Mouse (Mus musculus) cerebellum, postnatal 4 days (tissue): ENCODE results near the gene Bcar3.
A peak's percentile ranks its signal among the peaks of the same experiment; 100 is the strongest.

Source experiments
- DNase-seq, 2 experiments: peaks; one replicate each; pipeline ENCODE4 v3.0.0; 2022; ENCODE audit warnings: low spot score in 2 of 2, mixed read lengths in 1 of 2

The Bcar3 gene

DNA sequence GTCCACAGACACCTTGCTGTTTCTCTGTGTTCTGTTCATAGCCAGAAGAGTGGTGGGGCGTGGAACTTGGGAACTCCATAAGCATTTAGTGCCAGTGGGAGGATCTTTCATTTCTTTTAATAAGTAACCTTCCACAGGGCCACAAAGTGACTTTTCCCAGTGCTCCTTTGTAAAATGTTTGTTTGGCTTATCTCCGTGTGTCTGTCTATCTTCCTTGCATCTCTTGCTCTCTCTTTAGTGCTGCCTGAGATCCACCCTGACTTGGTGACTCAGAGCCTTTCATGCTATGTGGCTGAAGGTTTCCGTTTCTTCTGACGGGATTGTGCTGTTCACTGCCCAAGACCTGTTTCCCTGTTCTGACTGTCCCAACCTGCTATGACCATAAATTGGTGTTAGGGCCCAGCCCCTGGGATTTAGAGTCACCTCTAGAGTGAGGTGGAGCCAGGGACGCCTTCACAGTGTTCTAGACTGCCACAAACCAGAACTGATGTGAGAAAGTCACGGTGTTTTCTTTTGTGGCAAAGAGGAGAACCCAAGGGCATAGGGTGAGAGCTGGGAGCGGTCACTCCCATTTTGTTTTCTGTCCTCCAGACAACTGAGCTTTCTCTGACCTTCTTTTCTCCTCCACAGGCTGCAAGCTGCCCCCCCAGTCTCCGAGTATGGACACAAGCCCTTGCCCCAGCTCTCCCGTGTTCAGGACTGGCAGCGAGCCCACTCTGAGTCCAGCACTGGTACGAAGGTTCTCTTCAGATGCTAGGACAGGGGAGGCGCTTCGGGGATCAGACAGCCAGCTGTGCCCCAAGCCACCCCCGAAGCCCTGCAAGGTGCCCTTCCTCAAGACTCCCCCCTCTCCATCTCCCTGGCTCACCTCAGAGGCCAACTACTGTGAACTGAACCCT lies 218.0 kb downstream of the Bcar3 start:
- no peak for DNase-seq

DNA sequence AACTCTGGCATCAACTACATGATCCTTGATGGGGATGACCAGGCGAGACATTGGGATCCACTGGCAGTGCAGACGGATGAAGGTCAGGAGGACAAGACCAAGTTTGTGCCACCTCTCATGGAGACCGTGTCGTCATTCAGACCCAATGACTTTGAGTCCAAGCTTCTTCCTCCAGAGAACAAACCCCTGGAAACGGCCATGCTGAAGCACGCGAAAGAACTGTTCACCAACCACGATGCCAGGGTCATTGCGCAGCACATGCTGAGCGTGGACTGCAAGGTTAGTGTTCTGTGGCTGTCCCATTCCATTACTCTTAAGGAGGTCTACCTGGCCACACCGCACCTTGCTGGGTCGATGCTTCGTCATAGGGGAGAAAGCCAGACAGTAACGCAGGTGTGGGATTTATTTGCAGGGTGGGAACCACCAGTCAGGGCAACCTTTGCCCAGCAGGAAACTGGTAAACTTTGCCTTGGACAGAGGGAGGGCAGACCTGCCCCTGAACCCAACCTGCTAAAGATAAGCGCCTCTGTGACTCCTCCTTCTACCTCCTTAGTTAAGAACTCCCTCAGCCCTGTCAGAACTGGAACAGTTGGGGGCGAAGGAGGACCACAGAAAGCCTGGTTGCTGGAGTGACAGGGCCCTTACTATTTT lies 218.9 kb downstream of the Bcar3 start:
- no peak for DNase-seq

DNA sequence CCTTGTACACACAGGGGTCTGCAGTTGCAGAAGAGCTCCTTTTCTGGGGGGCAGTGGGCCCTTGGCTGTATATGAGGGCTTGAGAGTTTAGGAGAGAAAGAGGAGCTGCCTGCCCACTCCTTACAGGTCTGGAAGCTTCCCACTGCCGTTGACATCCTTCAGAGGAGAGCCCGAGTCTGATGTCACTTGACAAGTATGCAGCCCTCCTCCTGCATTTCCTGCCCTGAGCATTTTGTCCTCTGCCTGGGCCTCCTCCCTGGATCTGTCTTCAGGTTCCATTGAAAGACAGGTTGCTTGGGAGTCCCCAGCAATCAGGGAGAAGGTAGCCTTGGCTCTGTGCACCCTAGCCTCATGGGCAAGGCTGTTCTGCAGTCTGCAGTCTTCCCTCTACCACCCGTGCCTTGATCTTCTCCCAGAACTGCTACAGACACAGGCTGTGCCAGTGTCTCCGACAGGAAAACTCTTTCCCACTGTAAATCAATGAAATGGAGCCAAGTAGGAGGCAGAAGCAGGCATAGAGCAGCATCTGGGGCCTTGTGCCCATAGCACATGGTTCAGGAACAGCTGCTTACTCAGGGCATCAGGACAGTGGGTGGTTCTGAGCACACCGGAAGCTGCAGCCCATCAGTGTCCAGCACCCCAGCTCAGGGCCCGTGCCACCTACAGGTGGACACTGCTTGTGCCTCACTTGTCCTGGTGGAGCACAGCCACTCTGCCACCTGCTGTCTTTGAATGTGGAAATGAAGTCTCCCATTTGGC lies 221.8 kb downstream of the Bcar3 start:
- DNase-seq = no peak

DNA sequence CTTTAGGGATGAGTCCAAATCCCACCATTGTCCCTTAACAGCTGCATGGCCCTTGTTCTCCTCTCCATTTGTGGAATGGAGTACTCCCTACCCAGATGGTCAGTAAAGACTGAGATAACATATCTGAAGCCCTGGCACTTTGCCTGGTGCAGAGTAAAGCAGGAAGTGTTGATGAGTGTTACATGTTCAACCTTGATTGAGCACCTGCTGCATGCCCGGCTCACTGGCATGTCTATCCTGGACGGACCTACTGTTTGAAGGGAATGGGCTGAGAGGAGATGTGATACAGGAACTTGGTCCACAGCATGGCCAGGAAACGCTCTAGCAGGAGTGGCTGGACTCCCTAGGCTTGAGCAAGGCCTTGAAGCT lies 222.4 kb downstream of the Bcar3 start:
- no peak for DNase-seq

DNA sequence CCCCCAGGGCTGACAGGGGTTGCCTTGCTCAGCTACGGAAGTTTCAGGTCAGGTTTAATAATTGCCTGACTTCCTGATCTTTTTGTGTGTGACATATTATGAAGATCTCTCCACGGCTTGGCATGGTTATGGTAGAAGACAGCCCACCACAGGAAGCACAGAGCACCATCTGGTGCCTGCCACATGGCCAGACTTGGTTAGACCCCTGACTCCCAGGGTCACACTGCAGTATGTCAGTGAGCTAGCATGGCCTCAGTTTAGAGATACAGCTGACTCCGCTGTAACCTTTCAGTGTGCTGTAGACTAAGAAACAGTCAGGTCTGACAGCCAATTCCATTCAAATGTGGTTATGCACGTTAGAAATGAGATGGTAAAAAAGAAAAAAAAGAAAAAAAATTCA lies 223.8 kb downstream of the Bcar3 start:
- peak in 1 of 2 experiments; percentile 23 for DNase-seq

DNA sequence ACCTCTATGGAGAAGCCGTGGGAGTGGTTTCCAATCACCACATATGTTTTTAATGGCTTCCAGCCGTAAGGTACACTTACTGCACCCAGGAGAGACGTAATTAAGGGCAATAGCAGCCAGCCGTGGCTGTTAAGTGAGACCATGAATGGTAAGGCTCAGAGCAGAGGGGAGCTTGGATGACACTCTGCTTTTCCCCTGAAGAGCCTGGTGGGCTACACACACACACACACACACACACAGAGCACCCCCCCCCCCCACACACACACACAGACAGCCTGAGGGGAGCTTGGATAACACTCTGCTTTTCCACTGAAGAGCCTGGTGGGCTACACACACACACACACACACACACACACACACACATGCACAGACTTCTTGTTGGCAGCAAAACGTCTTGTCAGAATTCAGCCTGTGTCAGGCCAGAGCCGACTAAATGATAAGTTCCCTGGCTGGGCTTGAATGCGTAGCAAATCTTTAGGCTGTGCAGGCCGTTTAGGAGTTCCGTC lies 224.3 kb downstream of the Bcar3 start:
- no peak for DNase-seq

DNA sequence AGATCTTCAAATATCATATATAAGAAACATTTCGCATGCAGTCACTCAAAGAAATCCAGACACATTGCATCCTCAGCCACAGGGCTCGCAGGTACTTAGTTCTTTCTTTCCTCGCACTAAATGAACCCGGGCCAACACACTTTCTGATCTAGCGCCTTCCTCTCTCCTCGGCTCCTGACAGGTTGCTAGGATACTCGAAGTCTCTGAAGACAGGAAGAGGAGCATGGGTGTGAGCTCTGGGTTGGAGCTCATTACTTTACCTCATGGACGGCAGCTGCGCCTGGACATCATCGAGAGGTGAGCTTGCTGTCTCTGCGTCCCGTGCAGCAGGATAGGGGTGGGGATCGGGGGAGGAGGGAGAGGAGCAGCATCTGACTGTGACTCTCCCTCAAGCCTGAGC lies 225.1 kb downstream of the Bcar3 start:
- no peak for DNase-seq

DNA sequence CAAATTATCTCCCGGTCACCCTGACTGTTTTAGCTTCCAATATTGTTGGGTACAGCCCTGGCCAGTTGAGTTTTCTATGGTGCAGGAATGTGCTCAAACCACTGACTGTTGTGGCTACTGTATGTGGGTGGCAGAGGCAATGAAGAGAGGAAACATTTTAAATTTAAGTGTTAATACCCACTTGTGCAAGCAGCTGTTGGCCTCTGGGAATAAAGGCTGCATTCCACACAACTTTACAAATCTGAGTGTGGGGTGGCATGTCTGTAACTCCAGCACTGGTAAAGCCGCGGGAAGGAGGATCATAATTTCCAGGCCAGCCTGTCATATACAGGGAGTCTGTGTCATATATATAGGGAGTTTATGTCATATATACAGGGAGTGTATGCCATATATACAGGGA lies 226.4 kb downstream of the Bcar3 start:
- DNase-seq = no peak

DNA sequence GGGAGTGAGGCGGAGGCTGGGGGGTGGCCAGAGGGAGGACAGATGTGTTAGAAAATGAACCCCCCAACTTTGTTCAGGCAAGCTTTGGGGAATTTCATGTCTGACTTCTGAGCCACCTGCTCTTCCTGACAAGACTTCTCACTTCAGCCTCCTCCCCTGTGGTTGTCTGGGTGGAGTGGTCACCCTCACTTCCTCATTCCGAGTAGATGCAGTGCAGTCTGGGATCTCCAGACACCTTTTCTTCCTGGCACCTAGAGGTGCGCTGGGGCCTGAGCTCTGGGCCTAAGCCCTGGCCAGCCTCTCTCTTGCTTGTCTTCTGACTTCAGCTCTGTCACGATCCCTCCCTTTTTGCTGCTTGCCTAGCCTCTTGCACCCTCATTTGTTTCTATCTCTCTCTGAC lies 226.9 kb downstream of the Bcar3 start:
- no peak for DNase-seq

DNA sequence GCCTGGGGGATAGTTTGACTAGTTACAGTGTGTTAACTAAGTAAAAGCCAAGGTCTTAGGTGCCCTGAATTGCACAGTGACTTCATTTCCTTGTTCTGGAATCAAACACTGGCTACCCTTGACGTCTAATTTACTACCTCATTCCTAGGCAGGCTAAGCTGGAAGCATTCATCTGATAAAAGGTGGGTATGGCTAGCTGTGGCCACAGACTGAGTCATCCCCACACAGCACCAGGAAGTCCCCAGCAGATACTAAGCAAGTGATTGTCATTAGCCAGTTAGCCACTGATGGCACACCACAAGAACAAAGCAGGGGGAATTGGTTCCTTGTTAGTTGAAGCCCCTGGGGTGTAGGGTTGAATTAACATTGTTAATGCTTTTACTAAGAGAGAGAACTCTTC lies 227.4 kb downstream of the Bcar3 start:
- no peak for DNase-seq

DNA sequence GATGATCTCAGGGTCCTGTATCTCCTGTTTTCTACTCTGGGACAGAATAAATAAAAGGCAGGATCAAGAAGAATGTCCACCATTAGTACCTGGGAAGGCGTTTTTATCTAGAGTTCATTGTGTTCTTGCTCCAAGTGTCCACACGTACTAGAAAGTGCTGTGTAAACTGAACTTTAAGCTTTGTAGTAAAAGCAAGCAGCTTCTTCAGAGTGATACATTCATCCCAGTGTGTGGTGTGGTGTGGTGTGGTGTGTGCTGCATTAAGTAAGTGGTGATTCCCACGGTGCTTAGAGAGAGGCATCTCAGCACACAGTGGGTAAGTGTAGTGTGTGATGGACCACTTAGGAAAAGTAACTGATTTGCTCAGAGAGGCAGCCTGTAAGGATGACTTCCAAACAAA lies 234.5 kb downstream of the Bcar3 start:
- DNase-seq = no peak

DNA sequence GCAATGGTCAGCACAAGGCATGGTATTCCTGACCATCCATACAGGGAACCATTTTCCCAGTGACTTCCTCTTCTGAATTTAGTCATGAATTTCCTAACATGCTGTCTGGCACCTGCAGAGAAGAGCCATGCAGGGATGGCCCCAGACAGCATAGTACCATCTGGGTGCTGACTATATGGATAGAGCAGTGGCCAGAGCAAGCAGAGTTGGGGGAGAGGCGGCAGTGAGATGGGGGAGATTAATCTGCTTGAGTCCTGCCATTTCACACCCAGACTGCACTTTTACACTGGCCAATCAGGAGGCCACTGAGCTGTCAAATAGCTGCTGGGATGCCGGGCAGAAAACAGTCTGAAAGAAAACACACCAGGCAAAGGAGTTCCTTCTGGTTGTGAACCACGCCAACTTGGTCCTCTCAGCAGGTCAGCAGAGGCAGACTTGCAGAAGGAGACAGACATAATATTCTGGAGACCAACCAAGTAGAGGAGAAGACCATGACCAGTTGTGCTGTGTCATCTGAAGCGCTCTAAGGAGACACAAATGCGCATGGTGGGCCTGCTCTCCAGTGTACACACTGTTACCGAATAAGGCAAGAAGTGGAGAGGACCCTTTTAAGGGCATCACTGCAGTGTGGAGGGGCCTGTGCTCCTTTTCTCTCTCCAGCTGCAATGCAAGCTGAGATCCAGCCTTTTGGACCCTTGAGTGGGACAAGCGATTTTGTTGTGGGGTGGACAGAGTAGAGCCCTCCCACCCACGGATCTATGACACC lies 242.2 kb downstream of the Bcar3 start:
- DNase-seq = no peak

DNA sequence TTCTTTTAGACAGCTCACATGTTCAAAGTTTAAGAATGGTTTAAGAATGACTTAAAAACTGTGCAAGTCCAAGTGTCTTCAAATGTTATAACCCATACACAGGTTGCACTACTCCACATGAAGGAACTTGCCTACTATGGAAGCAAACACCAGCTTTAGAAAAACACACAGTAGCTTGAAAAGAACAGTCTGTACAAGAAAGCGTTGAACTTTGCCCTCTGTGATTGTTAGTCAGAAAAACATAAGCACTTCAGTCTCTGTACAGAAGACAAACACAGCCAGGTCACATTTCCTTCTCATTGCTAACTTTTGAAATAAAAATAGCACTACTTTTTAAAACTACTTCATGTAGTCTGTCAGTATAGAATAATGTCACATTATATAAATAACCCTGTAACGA lies 244.9 kb downstream of the Bcar3 start:
- DNase-seq = no peak

DNA sequence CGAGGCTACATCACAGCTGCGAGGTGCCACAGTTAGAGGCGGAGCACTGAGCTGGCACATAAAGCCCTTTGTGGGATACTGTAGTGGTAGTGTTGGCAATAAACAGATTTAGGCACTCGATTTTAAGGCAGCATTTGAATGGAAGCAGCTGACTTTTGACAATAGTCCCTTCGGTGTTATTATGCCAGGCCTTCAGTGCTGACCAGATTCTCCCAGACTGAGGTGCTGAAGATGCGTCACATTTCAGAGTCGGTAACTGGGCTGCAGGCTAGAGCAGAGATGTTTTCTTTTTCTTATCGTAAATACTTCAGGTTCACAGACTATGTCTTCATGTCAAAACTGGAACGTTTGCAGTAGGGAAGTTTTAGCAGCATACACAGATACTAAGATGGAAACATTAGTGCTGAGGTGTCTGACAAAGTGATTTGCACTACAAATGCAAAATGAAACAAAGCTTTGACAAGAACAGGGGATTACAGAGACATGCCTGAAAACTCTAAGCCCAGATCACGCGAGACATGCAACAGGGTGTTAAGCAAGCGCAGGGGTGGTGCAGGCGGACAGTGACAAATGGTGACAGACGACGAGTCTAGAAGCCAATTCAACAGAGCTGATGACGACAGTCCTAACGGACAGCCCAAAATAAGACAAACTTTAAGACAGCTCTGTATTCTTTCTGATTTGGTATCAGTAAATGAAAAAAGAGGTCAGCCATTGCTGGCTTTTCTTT lies 246.2 kb downstream of the Bcar3 start:
- DNase-seq = no peak

DNA sequence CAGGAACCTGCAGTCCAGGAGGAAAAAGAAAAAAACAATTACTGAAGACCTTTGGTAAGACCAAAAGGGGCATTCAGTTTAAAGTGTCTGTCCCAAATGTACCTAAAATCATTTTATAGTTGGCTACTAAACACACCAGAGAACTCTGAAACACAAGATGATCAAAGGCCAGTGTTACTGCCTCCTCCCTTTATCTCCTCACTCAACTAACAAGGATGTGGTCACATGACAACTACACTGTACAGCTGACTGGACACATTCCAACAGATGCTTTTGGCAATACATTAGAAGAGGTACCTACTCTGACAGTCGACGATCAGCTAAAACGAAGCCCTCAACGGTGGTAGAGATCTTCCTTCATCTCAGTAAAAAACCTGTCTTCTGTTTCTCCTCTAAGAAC lies 247.0 kb downstream of the Bcar3 start:
- no peak for DNase-seq

DNA sequence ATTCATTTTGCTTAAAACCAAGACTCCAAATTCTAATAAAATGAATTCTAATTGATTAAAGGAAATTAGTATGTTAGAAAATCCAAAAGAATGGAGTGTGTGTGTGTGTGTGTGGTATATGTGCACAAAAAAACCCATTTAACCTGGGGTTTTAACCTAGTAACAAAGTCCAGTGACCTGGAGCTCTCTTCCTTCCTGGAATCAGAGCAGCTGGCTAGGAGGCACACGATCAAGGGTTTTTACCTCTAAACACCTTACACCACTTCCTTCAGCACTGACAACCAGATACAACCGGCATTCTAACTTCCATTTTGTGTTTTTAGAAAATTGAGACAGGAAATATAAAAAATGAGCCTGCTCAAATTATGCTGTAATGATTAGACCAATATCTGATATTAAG lies 251.4 kb downstream of the Bcar3 start:
- no peak for DNase-seq

DNA sequence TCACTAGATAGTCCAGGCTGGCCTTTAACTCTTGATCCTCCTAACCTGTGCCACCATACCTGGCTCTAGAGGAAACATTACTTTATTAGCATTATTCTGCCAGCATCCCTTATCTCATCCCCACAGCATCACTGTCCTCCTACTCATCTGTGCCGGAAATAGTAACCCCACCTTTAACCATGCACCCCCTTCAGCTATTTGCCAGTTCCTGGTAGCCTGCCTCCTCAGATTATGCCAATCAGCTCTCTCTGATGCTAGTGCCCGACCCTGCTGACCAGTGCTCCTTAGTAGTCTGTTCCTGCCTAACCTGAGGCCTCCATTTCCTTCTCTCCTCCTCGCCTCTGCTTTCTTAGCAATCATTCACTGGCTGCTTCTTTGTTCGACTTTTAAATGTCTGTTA lies 253.5 kb downstream of the Bcar3 start:
- DNase-seq = no peak

DNA sequence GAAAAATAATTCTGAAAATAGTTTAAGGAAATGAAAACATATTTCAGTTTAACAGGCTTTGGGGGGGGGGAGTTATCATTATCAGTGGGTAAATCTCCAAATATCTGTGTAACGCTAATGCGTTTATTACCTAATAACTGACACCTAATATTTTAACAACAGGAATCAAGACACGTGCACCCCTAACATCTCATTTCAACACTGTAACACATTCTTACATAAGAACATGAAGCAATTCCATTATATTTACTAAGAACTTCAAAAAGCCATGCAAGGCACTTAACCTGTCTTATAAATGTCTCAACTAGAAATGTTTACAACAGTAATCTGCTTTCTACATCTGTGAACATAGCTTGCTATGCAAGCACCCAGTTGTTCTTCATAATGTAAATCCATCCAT lies 257.2 kb downstream of the Bcar3 start:
- no peak for DNase-seq

DNA sequence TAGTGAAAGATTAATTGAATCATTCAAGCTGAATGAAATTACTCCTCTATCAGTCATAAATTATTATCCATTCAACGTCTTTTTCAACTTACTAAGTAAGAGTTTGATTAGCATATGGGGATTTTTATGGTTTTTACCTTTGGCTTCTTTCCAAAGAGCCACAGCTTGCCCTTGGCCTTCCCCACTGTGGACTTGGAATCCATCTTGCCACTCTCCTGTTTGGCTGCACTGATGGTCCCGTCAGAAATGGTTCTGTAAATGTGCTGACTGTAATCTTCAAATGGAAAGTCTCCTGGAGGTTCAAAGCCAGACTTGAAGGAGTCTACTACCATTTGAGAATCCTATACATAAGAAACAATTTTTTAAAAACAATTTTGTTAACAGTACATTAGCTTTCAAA lies 263.8 kb downstream of the Bcar3 start:
- no peak for DNase-seq

DNA sequence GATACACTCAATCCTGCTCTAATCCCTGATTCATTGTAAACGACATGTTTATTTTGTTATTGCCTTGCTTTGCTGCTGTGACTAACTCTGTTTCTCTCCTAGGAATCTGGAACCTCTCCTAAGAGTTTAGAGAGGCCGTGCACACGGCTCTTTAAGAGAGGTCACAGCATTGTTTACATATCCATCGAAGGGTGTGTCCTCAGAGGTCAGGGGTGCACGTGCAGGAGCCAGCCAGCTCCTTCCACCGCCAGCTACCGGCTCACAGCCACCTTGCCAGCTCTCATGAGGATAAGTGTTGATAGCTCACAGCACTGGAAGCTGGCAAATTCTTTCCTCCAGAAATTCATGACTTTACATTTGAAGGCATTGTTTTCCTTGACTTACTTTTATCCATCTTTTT lies 271.3 kb downstream of the Bcar3 start:
- DNase-seq = no peak

DNA sequence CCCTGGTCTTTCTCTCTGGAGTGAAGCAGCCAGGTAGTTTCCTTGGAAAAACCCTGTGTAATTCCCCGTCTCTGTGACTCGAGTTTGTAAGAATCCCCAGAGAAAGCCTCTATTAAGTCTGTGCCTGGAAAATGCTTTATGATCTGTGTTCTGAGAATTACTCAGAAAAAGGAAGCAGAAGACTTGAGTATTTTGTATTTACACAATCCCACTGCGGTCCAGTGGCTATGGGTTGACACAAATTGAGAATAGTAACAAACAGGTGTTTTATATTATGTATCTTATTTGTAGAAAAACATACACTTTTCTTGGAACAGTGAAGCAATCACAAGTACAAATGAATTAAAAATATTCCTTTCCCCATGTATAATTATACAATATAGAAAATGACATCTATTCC lies 272.2 kb downstream of the Bcar3 start:
- DNase-seq = no peak
